Mouse (Mus musculus): ENCODE data around the gene Apba2.

DNA sequence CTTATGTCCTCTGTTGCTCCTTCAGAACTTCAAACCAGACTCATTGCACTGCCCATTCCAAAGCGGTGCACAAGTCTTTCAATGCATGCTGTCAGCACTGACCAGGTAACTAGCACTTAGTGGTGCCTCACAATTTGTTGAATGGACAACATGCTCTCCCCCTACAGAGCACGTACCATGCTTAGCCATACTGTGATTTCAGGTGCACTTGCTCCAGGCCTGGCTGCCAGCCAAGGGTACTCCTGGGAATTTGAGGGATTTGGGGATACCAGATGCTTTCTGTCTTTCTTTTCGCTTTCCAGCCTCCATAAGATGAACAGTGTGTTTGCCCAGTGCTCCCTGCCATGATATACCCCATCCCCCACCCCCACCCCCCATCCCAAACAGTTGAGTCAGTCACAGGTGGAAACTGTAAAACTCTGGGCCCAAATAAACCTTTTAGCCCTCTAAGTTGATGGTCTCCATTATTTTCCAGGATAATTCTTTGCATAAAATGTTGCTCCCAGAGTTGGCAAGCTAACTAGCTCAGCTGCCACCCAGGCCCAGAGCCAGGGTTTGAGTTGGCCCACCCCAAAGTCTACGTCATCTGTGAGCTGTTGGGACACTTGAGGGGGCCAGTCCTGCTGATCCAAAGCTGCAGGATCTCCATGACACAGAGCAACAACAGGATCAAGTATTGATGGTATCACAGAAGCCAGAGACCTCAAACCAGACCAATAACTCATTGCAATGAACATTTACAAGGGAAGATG lies 48.9 kb upstream of the Apba2 start:
- TF ChIP-seq SRF (IDR thresholded peaks at IDR 0.05; ENCODE audit: control insufficient read depth, insufficient read length, low read depth) (no peak), POLR2A (IDR thresholded peaks at IDR 0.05; ENCODE audit: insufficient read length, low read depth) (no peak), CEBPB (IDR thresholded peaks at IDR 0.05; ENCODE audit: insufficient read depth, poor library complexity, severe bottlenecking) (no peak), MAX (IDR thresholded peaks at IDR 0.05; ENCODE audit: low read depth) (no peak), POLR2AphosphoS2 (IDR thresholded peaks at IDR 0.05; ENCODE audit: insufficient read length, low read depth) (no peak), MYOD1 (IDR thresholded peaks at IDR 0.05; ENCODE audit: control insufficient read depth in 1 of 3, insufficient read length in 2 of 3, low read depth in 2 of 3) (no peak), USF1 (IDR thresholded peaks at IDR 0.05; ENCODE audit: low read depth) (no peak), E2F4 (IDR thresholded peaks at IDR 0.05; ENCODE audit: insufficient read depth) (no peak), TCF12 (IDR thresholded peaks at IDR 0.05; ENCODE audit: insufficient read depth, poor library complexity, severe bottlenecking) (no peak), TCF3 (IDR thresholded peaks at IDR 0.05; ENCODE audit: insufficient read length, low read depth) (no peak), MYOG (IDR thresholded peaks at IDR 0.05; ENCODE audit: control insufficient read depth in 1 of 3, insufficient read depth in 1 of 3, insufficient read length in 2 of 3, low read depth in 2 of 3) (no peak)

Measured in myocyte (in vitro differentiated cells).